Mouse (Mus musculus) layer of hippocampus, adult 8-10 months (tissue): ENCODE measurements around the gene Gm12695. TPM values are rescaled to one million over a fixed set of nuclear protein-coding genes. Genes with fewer than 3 reads are reported as not detected.
A peak's percentile ranks its signal among the peaks of the same experiment; 100 is the strongest.

Experiments
- DNase-seq, 2 experiments: peaks; one replicate each; pipeline ENCODE4 v3.0.0; 2022; ENCODE audit warnings: low spot score in 2 of 2
- total RNA-seq, 4 experiments: library from RNA; stranded (reverse); gene quantifications; 2 replicates each; pipeline ENCODE4 v1.2.4; 2022

Gm12695 gene
- under 1 TPM in 1 of 4 experiments, not detected in 3; 0.38 TPM for total RNA-seq

DNA sequence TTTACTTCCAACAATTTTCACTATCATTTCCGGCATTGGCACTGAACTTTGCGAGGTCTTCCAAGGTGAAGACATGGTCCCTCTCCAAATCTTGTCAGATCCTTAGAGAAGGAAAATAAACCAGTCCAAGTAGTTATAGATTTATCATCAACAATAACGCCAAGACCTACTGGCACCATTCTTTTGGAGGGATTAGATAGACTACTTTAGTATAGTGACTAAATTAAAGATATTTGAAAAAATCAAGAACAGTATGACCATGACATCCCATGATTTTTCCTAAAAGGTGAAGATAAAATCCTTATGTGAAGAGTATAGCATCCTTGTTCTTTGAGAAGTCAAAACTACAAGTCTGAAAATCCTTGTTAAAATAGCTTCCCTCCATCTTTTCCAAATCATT is at the start of gene Gm12695:
Gm12695 (minus strand) TSS at position 101 of the 400 bp plus-strand sequence.
- DNase-seq = no peak

DNA sequence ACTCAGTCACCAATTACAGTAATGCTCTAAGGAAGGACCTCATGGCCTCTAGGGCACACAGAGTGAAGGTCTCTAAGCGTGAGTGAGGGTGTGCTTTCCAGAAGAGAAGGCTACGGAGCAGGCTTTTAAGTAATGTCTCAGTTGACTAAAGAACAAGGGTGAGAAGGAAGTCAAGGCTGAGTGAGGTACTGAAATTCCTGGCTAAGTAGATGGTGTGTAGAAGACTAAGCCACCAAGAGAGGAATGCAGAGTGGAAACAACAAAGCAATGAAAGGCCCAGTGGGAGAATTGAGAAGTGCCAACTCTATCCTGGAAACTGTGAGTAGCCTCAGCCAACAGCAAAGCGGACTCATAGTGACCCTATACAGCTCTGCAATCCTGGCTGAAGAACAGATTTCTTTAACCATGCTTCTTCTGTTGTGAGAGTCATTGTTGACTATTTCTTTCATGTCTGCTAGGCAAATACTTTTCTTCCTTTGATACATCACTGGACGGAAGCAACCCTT is 40.6 kb upstream of the Gm12695 start:
- no peak for DNase-seq

DNA sequence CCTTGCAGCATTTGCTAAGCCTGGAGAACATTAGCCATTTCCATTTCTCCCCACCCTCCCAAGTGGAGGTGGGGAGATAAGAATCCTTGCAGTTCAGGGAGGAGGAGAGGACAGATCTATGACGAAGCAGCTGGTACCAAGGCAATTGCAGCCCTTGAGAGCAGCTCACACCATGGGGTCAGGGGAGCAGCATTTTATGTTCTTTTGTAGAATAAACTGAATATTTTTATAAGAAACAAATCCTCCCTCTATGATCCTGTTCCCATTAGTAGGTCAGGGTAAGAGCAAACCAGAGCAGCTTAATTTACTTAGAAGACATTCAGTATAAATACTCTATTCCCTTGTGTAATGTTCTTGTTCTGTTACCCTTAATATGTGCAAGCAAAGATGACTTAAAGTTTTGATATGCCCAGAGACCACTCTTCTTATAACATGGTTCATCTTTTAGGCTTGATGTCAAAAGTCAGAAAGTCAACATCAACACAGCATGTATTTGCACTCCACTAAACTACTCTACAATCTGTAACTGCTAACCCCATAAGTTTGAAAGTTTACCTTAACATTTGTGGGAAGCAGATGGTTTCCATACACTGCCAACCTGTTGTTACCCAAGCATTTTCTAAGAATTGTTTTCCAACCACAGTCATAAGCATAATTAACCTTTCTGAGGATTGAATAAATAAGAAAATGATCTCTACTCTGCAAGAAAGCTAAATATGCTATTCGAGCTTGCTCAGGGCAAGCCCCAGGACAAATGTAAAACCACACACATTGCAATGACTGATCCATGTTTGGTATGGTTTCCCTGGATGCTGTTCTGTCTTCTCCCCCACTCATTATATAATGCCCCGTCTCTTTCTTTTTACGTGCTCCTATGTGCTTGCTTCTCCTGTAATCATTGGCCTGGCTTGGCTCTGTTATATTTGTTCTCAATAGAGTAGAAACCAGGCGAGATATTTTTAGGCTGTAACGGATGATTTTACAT is 22.1 kb upstream of the Gm12695 start:
- no peak for DNase-seq

DNA sequence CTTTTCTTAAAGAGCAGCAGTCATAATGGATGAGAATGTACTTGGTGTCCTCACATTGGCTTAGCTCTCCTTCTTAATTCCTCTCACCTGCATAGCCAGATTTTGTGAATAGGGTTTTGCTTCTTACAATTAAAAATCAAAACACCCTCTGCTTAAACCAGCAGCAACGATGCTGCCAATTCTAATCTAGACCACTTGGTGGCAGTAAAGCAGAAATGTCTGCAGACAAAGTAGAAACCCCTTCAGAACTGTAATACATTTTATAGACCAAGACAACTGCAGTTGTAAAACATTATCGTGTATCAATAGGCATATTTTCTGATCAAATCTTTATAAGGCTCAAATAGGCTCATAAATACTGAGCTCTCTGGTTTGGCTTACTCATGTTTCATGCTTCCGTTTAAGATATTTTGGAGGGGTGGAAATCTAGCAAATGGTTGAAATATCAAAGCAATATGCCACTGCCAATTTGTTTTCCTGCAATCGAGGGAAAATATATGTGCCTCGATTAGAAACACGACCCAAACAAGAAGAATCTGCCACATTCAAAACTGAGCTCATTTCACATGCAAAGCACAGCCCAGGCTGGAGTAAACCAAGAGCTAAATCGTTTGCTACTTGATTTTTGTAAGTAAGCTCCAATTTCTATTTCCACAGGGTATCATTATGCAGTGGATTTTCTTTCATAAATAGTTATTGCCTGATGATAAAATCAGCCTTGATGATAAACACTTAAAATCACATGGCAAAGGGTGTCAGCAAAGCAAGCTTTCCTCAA is 14.6 kb upstream of the Gm12695 start:
- peak; percentile 14 to 39 for DNase-seq

DNA sequence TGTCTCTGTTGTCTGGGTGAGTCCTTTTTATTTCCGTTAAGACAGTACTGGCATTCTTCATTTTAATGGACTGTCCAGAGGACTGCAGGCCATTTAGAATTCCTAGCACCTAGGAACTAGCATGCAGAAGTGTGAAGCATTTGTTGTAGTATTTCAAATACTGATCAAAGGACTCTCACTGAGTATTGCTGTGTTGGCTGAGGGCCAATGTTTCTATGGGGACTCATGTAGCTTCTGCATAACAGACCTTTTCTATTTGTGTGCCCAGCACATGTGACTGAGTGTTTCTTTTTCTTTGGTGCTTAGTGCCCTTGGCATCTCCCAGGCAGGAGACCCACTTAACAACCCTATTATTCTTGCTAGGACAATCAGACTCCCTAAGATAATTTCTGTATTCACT is 12.6 kb upstream of the Gm12695 start:
- peak; percentile 24 to 35 for DNase-seq

DNA sequence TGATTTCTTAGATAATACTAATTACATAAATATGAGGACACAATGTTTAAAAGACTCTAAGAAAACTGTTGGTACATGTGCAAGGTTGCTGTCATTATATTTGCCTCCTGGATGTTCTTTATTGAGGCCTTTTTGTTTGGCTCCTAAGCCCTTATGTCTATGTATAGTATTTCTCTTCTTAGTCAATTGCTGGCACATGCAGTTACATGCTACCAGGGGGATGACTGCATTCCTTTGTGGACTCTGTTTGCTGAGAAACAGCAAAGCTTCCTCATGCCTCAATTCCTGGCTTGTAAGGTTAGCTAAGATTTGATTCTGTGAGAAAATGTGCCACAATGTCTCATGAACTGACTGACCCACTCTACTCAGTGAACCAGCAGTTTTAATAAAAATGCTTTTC is 6.3 kb upstream of the Gm12695 start:
- DNase-seq = no peak

DNA sequence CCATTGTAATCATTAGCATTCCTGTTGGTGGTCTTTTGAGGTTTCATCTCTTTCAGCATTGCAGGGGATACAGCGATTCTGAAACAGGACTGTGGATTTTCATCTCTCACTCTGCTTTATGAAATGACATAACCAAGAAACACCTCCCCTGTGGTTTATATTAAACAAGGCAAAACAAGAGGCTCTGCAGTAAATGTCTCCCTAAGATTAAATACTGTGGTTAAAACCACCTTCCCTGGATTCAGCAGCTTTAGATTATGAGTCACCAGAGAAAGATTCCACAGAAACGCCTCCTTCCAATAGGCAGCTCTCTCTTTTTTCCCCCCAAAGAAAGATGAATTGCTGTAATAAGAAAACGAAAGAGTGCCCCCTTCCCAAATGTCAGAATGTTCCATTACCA is 4.9 kb upstream of the Gm12695 start:
- DNase-seq = no peak

DNA sequence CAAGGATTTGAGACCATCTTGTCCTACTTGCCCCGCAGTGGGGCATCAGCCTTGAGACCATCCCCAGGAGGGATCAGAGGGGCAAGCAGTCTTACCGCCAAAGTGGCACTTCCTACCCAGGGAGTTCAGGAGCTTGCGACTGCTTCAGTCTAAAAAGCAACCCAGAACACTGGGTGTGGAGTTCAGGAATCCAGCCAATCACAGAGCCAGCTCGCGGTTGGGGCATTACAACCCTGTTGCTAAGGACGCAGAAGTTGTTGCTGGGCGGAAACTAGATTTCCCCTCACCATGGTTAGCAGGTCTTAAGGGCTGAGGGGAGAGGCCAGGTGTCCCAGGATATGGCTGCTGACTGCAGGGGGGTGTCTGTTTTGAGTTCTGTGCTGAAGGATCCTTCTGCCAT is 1.6 kb upstream of the Gm12695 start:
- no peak for DNase-seq

DNA sequence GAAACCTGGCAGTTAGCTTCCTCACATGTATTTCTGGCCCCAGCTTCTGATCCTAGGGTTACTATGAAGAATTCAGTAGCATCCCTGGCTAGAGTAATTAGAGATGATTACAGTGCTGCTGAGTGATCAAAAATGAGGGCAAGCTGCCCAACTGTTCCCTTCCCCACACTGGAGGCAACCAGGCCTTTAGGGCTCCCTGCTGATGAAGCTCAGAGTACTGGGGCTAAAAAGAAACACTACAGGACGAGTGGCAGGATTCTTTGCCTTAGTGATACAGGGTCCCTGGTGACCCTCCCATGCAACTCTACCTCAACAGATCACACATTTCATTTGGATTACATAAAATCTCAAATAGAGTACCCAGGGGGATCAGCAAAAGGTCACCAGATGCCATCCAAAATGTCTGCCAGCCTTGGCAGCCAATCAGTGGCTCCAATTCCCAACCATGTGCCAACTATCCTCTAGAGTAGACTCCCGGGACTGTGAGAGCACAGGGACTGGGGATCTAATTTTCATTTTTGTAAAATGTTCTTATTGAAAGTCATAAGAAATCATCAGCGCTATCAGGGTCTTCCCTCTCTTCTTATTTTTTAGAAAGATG is 11.9 kb downstream of the Gm12695 start:
- no peak for DNase-seq

DNA sequence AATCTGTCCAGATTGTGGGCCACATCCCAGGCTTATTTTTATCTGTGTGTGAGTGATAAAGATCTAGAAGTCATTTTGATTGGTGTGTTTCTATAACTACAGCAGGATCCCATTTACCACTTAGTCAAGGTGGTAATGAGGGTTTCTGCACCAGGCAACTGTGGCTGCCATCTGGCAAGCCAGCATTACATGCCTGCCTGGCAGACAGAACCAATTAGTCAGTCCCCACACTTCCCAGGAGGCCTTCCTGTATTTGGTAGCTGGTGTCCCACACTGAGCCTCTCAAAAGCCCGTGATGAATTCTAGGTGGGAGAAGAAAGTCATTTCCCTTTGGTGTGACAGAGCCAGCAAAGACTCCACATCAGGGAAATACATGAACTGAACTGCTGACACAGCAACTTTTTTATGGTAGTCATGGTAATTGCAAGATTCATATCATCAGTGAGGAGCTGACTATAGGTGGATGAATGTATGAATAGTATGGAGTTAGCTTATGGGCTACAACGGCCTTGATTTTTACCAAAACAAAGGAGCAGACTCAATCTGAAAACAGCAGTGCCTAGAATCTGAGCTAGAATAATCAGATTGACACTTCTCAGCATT is 18.5 kb downstream of the Gm12695 start:
- DNase-seq = peak; percentile 38 to 41

DNA sequence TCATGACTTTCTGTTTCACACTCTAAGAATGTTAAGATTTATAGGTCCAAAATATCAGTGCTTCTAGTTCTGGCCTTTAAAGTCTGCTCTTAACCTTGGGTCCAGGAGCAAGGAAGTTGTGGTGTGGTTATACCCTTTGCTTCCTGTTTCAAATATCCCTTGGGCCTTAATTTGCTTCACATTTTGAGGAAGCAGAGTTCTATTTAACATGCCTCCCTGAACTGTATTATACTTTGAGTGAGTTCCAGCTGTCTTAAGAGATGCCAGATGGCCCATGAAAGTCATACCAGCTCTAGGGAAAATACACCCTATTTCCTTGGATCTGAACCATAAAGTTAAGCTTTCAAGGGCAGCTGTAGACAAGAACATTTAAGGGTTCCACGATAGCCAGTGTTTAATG is 33.0 kb downstream of the Gm12695 start:
- peak in 1 of 2 experiments; percentile 14 for DNase-seq

DNA sequence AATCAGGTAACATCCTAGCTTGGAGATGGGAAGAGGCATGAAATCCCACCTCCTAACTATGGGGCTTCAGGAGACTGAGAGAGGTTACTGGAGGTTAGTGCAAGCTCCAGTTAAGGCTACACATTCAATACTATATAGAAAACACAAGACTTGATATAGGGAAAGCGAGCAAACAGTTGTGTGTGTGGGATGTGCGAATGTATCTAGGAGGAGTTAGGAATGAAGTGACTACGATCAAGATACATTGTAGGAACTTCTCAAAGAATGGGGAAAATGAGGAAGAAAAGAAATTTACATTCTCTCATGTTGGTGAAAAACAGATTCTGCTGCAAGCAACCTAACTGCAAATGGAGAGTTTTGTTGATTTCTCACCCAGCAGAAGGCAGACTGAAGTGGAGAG is 44.5 kb downstream of the Gm12695 start:
- DNase-seq = no peak

DNA sequence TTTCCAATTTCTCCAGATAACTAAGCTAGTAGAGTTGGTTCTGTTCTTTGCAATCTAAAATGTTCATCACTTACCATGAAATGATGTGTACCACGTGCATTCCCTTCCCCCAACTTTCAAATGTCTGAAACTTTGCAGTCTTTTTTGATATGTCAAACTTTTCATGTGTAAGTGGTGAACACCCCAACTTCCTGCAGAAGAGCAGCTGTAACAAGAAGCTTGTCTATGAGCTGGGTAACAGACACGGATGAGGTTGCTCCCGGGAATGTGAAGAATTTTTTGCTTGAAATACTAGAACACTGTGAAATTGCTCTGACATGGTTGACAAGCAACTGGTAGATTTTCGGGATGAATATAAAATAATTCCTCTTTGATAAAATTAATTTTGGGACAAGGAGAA is 55.7 kb downstream of the Gm12695 start:
- DNase-seq = no peak

DNA sequence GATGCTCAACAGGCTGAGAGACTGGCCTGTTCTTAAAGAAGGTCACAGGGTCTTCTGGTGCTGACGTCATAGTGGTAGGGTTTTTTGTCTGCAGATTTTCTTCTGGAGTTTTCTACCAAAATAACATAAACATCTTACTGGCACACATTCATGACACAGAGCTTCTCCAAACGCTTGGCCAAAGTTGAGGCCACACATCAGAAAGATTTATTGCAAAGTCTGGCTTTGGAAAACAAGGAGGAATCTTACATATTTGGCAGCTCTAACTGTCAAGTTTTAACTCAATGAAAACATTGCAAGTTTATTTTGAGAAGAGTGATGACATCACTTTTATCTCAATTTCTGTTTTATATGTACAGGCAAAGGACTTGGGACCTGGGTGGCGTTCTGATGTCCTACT is 56.8 kb downstream of the Gm12695 start:
- DNase-seq = no peak

DNA sequence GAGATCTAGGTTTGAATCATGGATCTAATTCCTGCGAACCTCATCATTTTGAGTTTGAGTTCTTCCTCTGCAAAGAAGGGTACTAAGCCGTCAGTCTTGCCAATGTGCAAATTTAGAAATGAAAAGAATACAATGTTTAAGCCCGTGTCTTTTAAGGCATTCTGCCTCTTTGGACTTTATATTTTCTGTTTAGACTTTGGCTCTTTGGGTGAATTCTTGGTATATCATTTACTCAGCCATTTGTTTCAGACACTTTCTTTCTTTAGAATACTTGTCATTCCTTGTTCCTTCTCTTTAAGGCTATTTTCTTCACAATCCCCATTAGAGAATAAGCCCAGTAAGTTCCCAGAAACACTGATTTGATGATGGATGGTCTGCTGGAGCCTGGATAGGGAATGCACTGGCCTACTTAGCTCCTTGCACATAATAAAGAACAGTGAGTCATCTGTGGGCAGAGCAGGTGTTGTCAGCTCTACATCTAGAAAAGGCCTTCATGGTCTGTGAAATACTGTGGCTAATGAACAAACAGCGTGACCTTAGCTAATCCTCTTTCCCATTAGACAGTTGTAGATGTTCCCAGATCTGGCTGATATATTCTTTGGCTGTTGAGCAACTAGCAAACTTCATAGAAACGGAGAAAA is 59.5 kb downstream of the Gm12695 start:
- DNase-seq = no peak

DNA sequence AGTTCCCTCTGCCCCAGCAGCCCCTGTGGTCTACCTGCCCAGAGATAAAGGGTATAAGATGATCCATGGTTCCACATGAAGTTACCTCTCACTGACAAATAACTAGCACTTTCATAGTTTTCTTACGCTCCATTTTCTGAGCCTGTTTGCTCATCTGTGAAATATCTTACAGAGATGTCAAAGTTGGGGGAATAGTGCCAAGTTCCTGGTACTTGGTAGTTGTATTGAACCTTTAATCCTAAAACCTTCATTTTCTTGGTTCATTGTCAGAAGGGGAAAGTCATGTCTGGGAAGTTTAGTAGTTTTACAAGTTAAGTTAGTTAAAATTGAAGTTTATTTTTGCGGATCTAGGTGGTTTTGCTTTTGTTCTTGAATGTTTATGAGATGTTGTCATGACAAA is 62.7 kb downstream of the Gm12695 start:
- DNase-seq = no peak

DNA sequence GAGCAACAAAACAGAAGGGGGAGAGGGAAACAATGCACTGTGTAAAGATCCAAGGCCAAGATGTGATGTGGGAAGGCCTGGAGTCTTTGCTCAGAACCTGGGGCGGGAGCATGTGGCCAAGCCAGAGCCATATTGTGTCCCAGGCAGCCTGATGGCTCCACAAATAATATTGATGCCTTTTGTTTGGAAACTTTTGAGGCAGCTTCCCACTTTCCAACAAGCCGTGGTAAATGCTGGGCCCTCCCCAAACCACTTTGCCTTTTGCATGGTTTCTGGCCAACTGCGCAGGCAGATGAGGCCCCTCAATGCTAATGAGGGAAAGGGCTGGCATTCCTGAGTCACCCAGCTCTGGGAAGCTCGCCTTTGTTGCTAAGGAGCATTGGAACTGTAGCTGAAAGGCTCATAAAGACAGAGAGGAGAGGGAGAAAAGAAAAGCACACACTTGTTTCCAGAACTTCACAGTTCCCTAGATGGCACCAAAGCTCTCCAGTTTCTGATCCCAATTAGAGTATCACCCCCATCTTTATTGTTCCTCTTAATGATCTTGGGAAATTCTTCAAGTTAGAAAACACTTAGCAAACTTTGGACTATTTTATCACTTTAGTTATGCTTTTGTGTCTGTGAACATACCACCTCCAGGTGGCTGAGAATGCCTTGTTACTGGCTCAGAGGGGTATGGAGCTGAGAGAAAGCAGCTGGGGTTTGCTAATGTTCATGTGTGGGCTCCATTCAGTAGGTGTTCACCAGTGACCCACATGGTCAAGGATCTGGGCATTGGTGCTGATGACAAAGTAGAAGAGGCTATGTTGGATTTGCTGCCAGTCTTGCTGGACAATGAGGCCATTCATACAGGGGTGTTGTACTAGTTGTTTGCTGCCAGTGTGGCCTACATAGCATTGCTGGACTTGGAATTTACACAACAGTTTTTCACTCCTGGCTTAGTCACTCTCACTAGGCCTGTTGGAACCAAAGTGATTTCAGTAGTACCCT is 65.7 kb downstream of the Gm12695 start:
- peak; percentile 62 to 87 for DNase-seq

DNA sequence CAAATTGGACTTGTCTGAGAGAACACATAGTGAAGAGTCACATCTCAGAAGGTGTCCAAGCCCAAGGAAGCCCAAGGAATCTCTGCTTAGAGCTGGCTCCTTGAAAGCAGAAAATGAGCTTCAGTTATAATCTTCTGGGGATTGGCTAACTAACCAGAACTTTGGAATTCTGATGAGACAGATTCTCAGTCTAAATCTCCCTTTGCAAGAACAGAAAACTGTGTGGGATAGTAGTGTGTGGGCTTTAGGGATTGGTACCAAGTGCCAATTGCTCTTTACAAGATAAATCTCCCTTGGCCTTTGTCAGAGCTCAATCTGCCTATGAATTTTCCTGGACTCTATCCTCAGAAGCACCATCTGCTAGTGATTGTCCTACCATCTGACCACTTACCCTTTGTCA is 66.5 kb downstream of the Gm12695 start:
- no peak for DNase-seq

DNA sequence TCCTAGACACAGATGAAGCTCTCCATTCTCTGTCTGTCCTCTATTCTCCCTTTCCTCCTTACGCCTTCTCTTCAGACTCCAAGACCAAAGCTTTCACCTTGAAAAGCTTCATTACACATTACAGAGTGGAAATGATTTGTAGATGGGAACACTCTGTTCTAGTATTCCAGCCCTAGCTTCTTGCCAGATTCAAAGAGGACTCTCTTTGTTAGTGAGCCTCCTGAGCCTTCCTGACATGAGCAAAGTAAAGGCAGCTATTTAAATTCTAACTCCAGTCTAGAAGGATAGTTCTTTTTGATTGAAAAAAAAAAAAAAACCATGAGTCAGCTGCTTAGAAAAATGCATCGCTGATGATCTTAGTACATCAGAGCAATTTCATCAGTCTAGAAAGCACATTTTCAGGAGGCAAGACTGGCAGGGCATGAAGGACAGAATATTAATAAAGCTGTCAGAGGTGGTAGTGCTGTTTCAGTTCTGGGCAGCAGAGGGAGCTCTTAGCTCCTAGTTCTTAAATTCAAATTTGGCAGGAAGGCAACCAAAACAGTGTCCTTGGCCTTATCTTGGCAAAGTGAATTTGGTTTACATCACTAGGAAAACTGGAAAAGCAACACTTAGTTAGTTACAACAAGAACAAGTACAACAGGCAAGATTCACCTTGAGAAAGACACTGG is 79.6 kb downstream of the Gm12695 start:
- DNase-seq = peak; percentile 48 to 81
